Mouse (Mus musculus) right cerebral cortex, postnatal 36 days (tissue): ENCODE results near the gene Pou3f1.
"Not testable (repeated sequence)": the region's sequence is repeated elsewhere in the genome, so short reads cannot be mapped to it uniquely, and the experiment has no call there.

Source experiments
- DNase-seq, 2 experiments: peaks; one replicate each; pipeline ENCODE4 v3.0.0; 2022; ENCODE audit warnings: low spot score in 2 of 2, mixed read lengths in 1 of 2

The Pou3f1 gene

DNA sequence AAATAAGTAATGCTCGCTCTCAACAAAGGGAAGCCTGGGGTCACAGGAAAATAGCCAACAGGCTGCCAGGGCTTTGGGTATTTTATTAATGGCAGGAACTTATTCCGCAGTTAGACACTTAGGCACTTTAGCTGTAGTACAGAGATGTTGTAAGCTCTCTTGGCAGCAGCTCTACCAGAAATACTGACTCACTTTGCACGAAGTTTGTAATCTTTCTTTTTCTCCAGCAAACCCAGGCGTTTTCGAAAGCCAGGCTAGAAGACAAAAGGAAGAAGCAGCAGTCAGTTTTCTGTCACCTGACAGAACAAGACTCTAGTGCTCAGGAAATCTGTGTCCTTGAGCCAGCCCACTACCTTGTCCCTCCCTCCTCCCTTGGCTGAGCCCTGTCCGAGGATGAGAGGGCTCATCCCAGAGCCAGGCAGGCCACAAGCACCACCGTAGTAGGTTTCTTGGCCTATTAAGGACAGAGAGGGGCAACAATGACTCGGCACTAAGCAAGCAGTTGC is 29.3 kb downstream of the Pou3f1 start:
- no peak for DNase-seq

DNA sequence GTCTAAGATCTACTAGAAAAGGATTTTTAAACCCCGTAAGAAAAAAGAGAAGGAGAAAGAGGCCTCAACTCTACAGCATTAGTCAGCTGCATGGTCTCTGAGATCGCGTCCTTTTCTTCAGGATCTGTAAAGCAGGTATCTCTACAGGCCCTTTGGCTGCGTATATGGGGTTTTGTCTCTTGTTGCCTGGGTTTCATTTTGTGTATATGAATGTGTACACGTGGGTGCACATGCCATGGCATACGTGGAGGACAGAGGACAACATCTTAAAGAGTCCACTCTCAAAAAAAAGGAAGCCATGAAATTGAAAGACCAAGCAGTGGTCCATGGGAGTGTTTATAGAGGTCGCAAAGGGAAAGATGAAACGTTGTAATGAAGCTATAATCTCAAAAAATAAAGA is 34.8 kb downstream of the Pou3f1 start:
- DNase-seq = no peak

DNA sequence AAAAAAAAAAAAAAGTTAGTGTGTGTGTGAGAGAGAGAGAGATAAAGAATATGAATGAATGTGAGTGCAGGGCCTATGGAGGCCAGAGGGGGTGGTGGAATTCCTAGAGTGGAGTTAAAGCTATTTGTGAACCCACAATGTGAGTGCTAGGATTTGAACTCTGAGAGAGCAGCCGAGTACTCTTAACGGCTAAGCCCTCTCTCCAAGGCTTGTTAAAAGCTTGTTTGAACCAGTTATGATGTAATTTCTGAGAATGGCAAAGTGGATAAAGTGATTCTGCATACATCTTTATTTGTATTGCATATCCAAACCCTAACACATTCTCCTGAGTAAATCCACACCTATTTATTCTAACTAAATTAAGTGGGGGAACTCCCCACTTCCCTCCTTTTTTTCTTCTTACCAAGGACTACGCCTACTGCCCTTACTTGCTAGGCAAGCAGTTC is 35.8 kb downstream of the Pou3f1 start:
- no peak for DNase-seq

DNA sequence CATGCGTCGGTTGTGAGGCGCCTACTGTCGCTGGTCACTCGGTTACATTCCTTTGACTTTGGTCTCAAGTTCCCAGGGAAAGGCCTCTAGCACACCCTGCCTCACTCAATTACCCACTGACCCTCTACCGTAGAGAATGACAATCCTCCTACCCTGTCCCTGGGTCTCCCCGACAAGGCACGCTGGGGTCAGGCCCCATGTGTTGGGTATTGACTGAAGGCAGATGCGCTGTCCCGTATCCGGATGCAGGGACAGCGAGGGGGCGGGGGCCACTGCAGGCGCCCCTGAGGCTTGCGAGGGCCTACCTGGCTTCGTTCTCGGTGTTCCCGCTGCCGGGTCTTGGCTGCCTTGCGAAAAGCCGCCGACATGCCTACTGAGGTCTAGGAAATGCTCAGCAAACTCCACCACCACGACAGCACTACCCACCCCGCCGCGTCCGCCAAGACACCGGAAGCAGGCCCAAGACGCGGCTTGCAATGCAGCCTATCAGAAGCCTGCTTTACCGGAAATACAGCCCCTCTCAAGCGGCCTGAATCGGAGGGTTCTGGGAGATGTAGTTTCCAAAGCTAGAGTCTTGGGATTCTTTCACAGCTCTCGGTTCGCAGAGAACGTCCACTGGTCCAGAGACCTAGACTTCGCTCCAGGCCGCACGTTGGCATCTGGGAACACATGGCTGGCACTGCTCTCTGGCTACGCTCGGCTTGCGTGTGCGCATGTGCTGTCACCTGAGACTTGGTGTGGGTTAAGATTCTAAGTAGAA is 36.7 kb downstream of the Pou3f1 start, which contains the start of gene Utp11:
Gene Utp11 (minus strand): TSS at position 466 of the 760 bp plus-strand sequence.
- DNase-seq = peak; percentile 75 to 84

DNA sequence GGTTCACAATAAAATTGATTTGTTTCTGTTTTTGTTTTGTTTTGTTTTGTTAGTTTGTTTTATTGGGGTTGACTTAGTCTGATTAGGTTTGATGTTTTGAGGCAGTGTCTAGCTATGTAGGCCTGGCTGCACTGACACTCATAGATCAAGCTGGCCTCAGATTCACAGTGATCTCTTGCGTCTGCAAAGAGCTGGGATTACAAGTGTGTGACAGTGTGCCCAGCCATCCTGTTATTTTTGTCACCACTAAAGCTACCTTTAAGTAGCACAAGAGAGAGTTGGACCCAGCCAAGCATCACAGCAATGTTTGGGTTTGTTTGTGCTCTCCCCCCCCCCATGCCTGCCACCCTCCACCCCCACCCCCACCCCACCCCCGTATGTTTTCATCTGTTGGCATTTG is 38.0 kb downstream of the Pou3f1 start:
- DNase-seq = no peak

DNA sequence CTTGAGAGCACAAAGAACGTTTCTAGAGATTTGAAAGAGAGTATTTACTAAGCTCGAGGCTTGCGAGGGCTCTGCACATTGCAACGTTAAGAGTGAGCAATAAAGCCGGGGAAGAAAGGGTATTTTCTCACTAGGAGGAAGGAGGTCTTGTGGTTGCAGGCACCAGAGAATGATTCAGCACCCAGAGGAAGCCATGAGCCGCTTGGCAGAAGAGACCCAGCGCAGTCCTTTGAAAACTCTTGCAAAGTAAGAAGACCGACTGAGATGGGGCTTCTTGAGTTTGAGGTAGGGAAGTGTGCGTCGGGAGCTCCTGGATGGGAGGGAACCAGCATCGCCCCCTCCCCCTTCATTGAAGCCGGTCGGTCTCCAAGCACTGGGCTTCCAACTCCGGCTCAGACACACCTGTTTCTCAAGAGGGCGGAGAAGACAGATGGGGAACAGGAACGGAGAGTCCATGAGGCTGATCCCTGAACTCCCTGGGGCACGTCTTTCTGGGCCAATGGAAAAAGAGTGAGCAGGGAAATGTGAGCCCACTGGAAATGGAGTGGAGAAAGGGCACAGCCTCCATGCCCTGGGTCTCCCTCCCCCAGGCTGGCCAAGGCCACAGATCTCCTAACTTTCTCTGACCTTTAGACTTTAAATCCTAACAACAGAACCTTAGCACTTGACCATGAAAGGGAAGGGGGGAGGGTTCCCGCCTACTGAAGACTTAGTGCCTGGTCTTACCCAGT is 39.3 kb downstream of the Pou3f1 start:
- DNase-seq = no peak

DNA sequence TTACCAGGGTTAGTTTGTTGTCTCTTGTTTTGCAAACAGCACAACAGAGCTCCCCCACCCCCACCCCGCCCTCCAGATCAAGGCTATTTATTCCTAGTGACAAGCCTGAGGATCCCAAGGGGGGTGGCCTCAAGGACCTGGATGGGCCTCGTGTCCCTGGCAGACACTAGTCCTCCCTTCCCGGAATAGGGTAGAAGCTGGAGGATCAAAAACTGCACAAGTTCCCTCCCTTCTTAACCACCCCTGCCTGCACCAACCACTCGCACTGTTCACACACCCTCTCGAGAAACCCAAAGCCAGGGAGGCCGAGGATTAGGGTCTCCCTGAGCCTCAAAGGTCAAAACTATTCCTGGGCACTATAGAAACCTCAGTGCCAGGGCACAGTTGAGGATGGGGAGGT is 43.2 kb downstream of the Pou3f1 start:
- no peak for DNase-seq

DNA sequence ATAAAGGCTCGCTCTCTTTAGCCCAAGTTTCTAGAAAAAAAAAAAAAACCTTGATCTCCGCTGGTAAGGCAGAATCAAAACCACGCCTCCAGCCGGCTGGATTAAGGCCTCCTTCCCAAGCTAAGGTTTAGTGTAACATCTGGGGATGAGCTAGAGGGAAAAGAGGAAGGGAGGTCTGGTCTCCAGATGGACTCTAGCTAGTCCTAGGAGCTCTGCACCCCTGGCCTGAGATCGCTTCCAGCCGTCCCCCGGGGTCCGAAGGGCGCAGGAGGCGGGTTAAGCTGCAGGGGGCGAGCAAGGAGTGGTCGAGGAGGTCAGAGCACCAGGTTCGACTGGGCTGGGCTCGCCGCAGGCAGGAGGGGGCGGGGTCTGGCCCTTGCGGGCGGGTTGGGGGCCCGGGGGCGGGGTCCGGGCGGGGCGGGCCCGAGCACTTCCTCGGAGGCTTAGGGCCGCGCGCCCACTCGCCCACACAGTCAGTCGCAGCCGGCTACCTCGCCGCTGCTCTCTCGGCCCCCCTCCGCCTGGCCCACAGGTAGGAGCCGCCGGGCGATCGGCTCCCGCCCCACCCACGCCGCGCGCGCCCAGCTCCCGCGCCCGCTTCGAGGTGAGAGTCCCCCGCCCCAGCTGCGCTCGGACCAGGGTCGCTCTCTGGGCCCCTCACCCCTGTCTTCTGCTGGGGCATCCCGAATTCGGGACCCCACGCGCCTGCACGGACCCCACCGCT is 43.8 kb downstream of the Pou3f1 start, which contains the start of gene Fhl3:
Gene Fhl3 (plus strand): TSS at position 454 of the 724 bp plus-strand sequence.
- no peak for DNase-seq

DNA sequence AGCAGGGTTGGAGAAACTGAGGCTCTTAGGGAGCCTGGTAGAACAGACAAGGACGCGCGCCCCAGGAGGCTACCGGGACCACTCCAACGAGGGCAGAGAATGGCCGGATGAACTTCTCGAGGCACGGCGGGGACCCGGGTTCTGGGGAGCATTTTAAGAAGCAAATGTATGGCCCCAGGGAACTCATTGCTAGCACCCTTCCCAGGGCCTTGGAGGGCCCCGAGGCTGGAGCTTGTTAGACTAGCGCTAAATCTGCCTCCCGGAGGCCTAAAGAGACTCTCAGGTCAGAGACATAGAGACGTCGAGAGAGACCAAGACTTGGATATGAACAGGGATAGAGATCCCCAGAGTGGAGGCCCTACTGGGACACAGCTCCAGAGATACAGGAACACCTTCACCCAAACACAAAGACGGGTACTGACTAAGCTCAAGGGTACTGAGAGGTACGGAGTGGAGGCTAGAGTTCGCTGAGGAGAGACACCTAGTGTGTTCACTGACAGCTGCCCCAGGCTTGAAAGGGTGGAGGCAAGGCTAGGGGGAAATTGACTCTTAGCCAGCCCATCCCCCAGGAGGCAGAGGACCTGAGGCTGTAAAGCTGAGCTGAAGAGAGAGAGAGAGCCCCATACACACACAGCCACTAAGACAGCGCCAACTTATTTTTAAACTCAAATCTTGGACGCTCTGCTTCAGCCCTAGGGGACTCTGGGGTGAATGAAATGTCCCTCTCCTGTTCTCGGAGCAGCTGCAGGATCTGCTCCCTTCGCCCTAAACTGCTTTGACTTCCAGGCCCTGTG is 44.6 kb downstream of the Pou3f1 start:
- no peak for DNase-seq

DNA sequence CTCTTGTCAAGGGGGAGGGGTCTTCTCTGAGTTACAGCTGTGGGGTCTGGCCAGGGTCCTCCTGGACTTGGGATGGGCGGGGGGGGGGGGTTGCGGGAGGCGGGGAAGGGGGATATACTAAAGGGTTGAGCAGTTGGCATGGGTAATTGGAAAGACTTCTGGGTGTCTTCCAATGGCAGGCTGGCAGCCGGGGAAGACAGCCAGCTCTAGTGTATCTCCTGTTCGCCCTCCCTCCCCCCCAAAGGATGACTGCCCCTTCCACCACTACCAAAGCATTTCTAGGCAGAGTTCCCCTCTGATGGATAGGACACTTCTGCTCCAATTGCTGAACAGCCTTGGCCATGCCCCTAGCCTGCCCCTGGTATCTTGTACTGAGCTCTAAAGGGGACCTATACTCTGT is 45.3 kb downstream of the Pou3f1 start:
- DNase-seq = no peak

DNA sequence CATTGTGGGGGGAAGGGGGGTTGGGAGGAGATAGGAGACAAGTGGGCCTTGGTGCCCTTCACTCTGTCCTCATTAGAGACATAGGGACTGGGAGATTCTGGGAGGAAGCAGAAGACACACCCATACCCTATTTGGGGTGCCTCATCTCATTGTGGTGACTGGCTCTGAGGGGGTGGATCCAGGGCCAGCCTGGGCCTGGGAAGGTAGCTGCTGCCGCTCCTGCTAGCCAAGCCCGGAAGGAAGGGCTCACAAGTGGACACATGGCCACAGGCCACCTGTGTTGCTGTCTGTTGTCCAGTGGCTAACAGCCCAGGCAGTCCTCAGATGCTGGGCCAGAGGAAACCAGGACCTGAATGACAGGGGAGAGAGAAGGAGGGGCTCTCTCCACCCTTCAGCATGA is 46.8 kb downstream of the Pou3f1 start:
- DNase-seq = no peak

DNA sequence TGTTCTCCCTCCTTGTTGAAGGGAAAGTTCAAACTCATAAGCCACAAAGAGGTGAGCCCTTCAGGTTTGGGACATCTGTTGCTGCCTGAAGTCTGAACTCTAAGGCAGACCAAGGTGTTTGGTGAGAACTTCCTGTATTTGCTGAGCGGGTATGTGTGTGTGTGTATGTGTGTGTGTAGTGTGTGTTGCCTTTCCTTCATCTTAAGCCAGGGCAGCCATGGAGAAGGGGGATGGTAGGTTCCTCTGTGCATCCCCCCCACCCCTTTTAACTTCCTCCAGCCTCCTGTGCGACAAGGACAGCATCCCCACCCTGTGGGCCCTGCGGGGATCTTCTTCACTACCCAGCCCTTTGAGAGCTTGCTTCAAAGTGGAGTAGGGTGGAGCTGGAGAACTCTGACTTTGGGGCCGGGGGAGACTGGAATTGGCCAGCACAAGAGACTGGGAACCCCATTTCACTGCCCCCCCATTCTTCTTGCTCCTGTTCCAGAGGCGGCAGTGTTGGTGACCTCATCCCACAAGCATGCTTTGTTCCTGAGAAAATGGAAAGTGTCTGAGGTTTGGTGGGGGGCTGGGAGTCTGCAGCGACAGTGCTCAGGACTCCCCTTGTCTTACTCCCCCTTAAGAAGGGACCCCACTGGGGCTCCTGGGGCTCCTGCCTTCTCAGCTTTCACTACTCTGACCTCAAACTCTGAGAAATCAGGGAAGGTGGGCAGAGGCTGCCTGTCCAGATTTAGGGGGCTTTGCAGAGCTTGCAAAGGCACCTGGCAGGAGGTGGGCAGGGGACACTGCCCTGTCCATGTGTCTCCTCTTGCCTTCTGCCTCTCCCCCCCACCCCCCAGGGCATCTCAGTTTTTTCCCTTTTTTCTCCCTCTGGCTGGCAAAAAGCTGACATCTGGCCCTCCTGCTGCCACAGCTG is 47.5 kb downstream of the Pou3f1 start:
- DNase-seq = no peak

DNA sequence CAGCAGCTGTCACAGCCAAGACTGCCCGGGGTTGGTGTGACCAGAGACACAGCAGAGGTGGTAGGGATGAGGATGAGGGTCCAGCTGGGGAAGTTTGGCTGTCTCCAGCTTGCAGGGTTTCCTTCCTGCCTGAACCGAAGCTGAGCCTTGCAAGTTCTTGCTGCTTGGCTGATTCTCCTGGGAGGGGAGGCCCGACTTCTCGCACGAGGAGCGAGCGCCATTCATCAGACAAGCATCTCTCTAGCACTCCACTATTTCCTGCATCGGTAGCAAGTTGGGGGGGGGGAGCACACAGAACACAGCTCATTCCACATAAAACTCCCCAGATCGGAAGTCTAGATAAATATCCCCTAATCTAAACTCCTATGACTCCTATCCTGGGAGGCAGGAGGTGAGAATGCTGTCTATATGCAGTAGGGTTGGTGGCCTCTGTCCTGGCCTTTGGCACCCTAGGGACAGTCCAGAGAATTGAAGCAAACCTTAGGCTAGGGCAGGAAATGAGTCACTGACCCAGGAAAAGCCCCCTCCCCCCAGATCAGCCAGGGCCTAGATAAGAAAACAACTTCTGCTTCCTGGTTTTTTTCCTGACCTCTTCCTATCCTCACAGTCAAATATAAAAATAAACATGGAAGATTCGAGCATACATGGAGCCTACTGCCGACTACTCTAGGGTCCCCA is 48.3 kb downstream of the Pou3f1 start:
- no peak for DNase-seq

DNA sequence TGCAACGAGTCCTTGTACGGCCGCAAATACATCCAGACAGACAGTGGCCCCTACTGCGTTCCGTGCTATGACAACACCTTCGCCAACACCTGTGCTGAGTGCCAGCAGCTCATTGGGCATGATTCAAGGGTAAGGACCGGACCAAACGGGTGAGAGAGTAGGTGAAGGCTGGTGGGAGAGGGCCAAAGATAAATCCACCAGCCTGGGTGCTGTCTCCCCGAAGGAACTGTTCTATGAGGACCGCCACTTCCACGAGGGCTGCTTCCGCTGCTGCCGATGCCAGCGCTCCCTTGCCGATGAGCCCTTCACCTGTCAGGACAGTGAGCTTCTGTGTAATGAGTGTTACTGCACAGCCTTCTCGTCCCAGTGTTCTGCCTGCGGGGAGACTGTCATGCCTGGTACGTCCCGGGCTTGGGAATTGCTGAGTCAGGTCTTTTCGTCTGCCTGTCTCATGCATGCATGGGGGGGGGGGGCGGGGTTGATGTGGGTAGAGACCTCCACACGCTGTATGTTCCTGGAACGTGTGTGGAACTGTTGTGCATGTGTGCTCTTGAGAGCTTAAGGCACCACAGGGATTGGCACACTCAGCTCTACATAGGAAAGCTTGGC is 49.2 kb downstream of the Pou3f1 start:
- DNase-seq = no peak

DNA sequence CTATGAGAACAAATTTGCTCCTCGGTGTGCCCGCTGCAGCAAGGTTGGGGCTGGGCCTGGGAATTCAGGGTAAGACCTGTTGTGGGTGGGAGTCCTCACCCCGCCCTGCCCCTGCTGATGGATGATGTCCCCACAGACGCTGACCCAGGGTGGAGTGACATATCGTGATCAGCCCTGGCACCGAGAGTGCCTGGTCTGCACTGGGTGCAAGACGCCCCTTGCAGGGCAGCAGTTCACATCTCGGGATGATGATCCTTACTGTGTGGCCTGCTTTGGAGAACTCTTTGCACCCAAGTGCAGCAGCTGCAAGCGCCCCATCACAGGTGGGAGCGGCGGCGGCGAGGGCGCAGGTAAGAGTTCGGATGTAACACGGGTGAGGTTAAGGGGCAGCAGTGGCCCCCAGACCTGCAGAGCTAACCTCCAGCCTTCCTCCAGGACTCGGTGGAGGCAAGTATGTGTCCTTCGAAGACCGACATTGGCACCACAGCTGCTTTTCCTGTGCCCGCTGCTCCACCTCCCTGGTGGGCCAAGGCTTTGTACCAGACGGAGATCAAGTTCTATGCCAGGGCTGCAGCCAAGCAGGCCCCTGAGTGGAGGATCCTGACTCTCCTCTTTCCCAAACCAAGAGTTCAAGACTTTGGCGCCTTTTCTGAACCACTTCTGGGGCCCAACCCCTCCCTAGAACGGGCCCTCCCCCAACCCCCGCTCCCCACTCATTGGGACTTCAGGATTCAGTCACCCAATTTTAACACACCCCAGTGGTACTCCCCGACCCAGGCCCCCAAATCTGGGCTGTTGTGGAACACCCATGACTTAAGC is 51.0 kb downstream of the Pou3f1 start:
- not testable (repeated sequence) for DNase-seq

DNA sequence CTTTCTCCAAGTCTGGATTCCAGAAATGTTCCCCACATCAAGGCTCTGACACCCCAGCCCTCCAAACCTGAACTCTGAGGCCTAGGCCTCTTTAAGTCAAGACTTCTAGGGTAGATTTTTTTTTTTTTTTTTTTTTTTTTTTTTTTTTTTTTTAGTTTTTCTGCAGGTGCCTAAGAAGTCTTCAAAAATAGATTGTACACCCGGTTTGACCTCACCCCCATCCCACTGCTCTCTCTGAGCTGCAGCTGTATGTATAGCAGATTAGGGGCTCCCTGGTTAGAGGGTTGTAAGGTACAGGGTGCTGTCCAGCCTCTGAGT is 51.6 kb downstream of the Pou3f1 start:
- not testable (repeated sequence) for DNase-seq

DNA sequence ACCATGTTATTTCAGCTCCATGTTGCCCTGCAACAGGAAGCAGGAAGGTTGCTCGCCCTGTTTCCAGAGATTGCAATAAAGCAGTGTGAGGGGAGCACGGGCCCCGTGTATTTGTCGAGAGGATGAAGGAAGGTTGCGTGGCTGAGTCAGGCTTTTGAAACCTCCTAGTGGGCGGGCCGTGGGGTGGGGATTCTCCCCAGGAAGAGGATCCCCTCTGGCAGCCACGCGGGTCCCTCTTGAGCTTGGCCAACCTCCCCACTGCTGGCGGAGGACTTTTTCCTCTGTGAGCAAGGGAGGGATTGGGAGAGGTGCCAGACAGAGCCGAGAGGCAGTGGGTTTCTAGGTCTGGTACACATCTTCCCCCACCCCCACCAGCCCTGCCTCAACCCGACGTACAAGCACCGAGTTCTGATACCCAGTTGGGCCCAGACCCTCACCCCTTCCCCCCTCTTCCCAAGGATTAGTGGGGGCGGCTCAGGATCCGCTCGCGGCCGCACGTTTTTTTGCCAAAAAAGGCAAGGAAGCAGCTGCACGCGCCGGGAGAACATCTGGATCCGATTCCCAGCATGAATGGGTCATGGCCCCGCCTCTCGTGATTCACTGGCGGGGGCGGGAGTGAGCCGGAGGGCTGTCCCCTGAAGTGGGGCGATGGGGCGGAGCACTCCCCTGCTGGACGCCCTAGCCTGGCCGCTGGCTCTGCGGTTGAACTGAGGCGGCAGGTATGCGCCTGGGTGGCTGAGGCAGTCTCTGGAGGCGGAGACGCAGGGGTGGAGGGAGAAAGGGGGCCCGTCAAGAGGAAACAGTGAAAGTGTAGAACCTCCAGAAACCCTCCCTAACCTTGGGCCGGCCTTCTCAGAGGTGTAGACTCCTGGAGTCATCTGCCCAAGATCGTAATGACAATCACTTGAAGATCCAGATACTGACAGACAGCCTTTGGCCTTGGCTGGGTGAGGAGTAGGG is 52.2 kb downstream of the Pou3f1 start:
- DNase-seq = peak; percentile 37 to 41
